Mouse (Mus musculus) megakaryocyte, embryonic 14.5 days (primary cell): ENCODE results near the gene Pard3. TPM values are rescaled to one million over a fixed set of nuclear protein-coding genes. Genes with fewer than 3 reads are reported as not detected.

Experiments used
- H3K27me3 ChIP-seq: replicated peaks from 2 replicates; pipeline ENCODE3; 2012; ENCODE audit warnings: inconsistent platforms
- H3K36me3 ChIP-seq: replicated peaks from 2 replicates; pipeline ENCODE3; 2012; ENCODE audit warnings: low read length, inconsistent platforms, mixed read lengths
- H3K4me1 ChIP-seq: 2 replicates; pipeline ENCODE4 v1.6.1; 2012; ENCODE audit warnings: inconsistent platforms
- H3K4me3 ChIP-seq: replicated peaks from 2 replicates; pipeline ENCODE3; 2012; ENCODE audit warnings: moderate library complexity, mild to moderate bottlenecking, inconsistent platforms
- H3K9me3 ChIP-seq: 2 replicates; pipeline ENCODE4 v1.6.1; 2012; ENCODE audit warnings: inconsistent platforms
- FLI1 ChIP-seq: IDR thresholded peaks from 2 replicates; pipeline ENCODE4 v1.6.1; 2012; ENCODE audit warnings: low read length, inconsistent platforms, mixed read lengths
- GATA1 ChIP-seq: IDR thresholded peaks from 3 replicates; pipeline ENCODE4 v1.6.1; 2012; ENCODE audit warnings: mixed read lengths, low read length, inconsistent platforms, borderline replicate concordance
- polyA plus RNA-seq: library from polyadenylated mRNA; stranded (reverse); fragments of >175 nt; gene quantifications from 2 replicates; pipeline ENCODE4 v1.2.3, GENCODE M21; 2012; ENCODE audit warnings: low replicate concordance; ENCODE audit not compliant: insufficient read depth

Gene Pard3
- polyA plus RNA-seq, 1 experiment: not detected

DNA sequence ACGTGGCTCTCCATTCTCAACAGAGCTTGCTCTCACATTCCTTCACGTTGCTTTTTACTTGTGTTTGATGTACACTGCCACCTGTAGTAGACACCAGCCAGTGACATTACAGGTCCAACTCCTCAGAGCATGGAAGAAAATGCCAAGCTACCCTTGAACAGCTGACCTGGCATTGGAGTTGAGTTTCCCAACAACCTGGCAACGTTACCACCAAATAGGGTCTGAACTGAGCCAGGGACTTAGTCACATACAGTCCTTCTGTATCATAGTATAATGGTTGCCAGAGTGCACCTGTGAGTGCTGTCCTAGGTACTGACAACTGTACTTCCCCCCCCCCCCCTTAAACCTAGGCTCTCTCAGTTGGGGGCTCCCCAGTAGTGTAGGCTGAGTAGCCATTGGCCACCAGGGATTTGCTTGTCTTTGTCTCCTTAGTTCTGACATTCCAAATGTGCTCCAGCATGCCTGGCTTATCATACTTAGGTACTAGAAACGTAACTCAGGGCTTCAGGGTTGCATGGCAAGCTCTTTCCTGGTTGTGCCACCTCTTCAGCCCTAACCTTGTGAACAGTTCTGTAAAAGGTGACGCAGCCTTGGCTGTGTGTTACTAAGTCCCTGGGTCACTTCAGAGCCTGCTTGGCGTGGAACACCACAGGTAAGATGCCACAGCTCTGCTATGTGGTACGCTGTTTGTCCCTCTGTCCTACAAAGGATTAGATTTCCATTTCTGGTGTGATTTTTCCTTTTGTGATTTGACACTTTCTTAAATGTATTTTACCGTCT is 201.2 kb downstream of the Pard3 start:
- Histone ChIP-seq H3K4me1 (no peaks in the 10 kb centered on the region), H3K36me3 (no peaks in the 10 kb centered on the region), H3K4me3 (no peak overlapping the region), H3K27me3 (no peaks in the 10 kb centered on the region), H3K9me3 (peaks cover 6% of the 10 kb centered on the region)
- no peak for TF ChIP-seq FLI1
- TF ChIP-seq GATA1: no peak

DNA sequence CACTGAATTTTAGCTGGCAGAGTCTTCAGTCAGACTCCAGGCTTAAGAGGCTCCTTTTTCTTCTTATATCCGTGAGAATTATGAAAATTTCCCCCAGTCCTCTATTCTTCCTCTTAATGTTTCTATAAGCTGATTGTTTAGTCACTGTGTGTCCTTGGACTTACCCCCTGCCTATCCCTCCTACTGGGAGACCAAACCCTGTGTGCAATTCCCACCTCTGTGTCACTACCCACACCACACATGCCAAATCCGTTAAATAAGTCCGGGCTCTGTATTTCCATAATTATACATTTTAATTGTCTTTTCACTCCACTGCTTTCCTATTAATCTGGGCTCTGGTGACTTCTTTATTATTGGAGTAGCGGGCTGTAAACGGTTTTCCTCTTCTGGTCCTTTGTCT is 203.1 kb downstream of the Pard3 start:
- TF ChIP-seq GATA1: no peak
- no peak for TF ChIP-seq FLI1
- H3K4me1 ChIP-seq: no peaks in the 10 kb centered on the region
- H3K36me3 ChIP-seq: no peaks in the 10 kb centered on the region
- no peaks in the 10 kb centered on the region for H3K27me3 ChIP-seq
- H3K9me3 ChIP-seq: no peaks in the 10 kb centered on the region
- H3K4me3 ChIP-seq: no peak overlapping the region

DNA sequence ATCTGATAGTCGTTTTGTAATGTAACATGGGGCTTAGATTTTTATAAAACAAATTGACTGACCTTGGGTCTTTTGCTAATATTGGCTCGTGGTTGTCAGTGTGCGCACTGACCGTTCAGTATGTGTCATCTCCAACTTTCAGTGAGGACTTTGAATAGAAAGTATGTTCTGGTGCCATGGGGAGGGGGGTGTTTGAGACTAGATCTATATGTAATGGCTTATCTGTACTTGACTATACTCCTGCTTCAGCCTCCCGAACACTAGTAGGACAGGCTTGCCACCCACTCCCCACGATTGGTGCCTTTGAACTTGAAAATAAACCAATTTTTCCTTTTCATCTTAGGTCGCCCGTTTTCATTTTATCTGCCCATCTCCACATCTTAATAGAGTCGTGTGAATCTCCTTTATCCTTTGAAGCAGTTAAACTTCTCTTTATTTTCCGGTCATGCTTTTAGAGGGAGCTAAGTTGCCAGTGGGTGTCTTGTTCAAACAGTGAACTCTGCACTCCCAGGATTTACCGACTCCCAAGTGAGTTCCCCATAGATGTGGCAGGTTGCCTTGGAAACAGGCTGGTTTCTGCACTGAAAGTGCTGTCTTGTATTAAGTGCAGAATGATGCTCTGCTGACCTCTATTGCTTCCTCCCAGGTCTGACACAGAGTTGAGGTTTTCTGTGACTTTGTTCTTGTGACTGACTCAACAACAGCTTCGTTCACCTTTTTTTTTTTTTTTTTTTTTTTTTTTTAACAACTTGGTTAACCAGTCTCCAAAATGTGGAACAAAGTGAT is 204.7 kb downstream of the Pard3 start:
- Histone ChIP-seq H3K4me3 (no peak overlapping the region), H3K9me3 (no peaks in the 10 kb centered on the region), H3K4me1 (no peaks in the 10 kb centered on the region), H3K36me3 (no peaks in the 10 kb centered on the region), H3K27me3 (no peaks in the 10 kb centered on the region)
- TF ChIP-seq FLI1 (no peak), GATA1 (no peak)

DNA sequence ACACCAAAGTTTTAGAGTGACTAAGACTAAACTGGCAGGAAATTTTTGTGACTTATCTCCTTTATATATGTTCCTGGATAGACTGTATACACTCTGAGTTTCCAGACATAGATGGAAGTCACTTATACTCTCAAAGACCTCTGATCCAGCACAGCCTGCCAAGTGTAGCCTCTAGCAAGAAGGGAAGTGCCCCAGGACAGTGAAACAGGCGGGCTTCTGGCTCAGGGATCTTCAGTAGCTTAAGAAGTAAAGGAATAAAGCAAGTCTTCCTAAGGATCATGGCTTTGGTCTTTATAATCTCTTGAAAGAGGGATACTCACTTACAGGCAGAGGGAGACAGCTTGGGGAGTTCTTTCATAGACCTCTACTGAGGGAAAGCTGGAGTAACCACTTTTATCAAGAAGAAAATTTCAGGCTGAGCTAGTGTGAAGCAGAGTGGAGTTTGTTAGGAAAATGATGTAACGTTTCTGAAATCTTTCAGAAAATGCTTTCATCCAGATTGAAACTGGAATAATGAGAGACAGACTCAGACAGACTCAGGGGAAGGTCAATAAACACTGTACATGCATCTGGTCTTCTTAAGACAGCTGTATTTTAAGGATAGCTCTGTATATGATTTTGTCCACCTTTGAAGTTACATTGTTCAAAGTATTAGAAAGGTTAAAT is 205.5 kb downstream of the Pard3 start:
- no peaks in the 10 kb centered on the region for H3K36me3 ChIP-seq
- no peaks in the 10 kb centered on the region for H3K4me1 ChIP-seq
- no peak for TF ChIP-seq GATA1
- no peak for TF ChIP-seq FLI1
- H3K27me3 ChIP-seq: no peaks in the 10 kb centered on the region
- H3K9me3 ChIP-seq: no peaks in the 10 kb centered on the region
- no peak overlapping the region for H3K4me3 ChIP-seq

DNA sequence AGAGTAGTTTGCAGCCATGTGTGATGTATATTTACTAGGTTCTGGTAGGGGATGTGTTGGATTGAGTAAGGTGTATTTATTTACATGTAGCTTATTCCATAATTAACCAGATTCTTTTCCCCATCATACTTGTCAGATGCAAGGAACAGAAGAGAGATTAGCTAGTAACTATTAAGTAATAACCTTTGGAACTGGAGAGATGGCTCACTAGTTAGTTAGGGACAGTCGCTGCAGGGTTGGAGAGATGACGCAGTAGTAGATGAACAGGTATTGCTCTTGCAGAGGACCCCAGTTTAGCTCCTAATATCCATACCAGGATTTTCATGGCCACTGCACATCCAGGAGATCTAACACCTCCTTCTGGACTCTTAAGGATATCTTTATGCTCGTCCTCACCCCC is 207.5 kb downstream of the Pard3 start:
- Histone ChIP-seq H3K36me3 (no peaks in the 10 kb centered on the region), H3K9me3 (no peaks in the 10 kb centered on the region), H3K4me1 (no peaks in the 10 kb centered on the region), H3K27me3 (no peaks in the 10 kb centered on the region), H3K4me3 (no peak overlapping the region)
- TF ChIP-seq GATA1 (no peak), FLI1 (no peak)

- Histone ChIP-seq H3K27me3 (no peaks in the 10 kb centered on the region), H3K4me3 (no peak overlapping the region), H3K9me3 (peaks cover 1% of the 10 kb centered on the region; the same call in 1 of the 2 replicates), H3K4me1 (no peaks in the 10 kb centered on the region), H3K36me3 (no peaks in the 10 kb centered on the region)
- TF ChIP-seq GATA1: no peak
- no peak for TF ChIP-seq FLI1
Measured at GRCm38 (mm10) chr8:127280299-127280974, 216.7 kb downstream of the Pard3 start.

DNA sequence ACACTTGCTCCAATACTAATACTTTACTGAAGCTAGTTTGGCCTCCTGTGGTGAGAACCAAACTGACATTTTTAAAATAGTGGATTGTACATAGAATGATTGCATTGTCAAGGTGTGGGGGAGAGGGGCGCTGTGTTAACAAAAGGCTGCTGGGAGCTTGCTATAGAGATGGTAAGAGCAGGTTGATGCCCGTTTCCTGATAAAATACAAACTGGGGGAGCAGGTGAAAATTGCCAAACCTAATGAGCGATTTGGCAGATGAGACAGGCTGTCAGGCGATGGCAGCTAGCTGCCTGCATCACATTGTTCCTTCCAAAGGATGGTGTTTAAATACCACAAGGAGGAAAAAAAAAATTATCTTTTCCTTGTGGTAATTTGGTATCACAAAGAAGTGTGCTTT is 217.3 kb downstream of the Pard3 start:
- Histone ChIP-seq H3K27me3 (no peaks in the 10 kb centered on the region), H3K4me1 (no peaks in the 10 kb centered on the region), H3K9me3 (peaks cover 7% of the 10 kb centered on the region; the same call in 1 of the 2 replicates), H3K4me3 (no peak overlapping the region), H3K36me3 (no peaks in the 10 kb centered on the region)
- TF ChIP-seq FLI1 (no peak), GATA1 (no peak)

DNA sequence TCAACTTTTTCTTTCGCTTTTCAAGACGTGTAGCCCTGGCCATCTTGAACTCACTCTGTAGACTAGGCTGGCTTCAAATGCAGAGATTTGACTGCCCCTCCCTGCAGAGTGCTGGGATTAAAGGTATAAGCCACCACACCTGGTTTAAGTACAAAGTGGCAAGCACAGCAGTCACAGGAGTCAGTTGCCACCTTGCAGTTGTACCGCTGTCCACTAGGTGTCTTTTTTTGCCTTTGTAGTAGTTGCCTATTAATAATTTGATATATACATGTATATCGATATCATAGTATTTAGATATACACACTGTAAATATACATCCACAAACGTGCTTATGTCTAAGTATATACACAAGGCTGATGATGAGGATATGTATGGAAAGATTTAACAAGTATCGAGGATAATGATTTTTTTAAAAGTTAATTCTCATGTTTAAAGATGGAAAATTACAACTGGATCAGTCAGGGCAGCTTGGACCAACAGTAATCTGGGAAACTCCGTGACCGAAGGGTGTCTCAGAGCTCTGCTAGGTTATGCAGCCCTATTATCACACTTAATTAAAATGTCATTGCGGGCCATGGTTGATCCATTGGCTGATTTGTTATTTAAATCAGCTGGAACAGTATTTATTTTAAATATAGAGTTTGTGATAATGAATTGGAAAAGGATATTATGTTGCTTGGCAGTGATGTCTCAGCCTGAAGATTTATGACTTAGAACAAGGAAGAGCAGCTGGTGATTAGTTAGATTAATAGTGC is 220.9 kb downstream of the Pard3 start:
- Histone ChIP-seq H3K9me3 (peaks cover 10% of the 10 kb centered on the region; the same call in 1 of the 2 replicates), H3K36me3 (no peaks in the 10 kb centered on the region), H3K4me3 (no peak overlapping the region), H3K27me3 (no peaks in the 10 kb centered on the region), H3K4me1 (no peaks in the 10 kb centered on the region)
- TF ChIP-seq GATA1: no peak
- TF ChIP-seq FLI1: no peak

GRCm38 (mm10) chr8:127287816-127288215 is 224.1 kb downstream of the Pard3 start:
- Histone ChIP-seq H3K36me3 (no peaks in the 10 kb centered on the region), H3K4me3 (no peak overlapping the region), H3K27me3 (peaks cover 3% of the 10 kb centered on the region), H3K9me3 (peaks cover 10% of the 10 kb centered on the region; the same call in 1 of the 2 replicates), H3K4me1 (no peaks in the 10 kb centered on the region)
- no peak for TF ChIP-seq GATA1
- TF ChIP-seq FLI1: no peak
